Mouse (Mus musculus): ENCODE results near the gene Fnip2. TPM values are rescaled to one million over a fixed set of nuclear protein-coding genes. Genes with fewer than 3 reads are reported as not detected.

Gene Fnip2
- polyA plus RNA-seq, 1 experiment from 2014 or later = 6.5 TPM

DNA sequence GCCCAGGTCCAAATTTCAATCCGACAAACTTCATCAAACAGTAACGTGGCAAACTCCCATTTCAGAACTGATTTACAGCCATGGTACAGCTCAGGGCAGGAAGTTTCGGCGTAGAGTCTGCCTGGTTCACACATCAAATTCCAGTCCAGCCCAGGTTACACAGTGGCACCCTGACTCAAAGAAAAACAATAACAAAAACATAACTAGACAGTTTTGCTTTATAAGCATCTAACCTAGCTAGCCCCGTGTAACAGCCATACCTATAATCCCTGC, 7.9 kb downstream of the Fnip2 start:
- no peak overlapping the region for H3K27ac ChIP-seq
- H3K9me3 ChIP-seq = no peaks in the 10 kb centered on the region
- peaks cover 9% of the 10 kb centered on the region; the same call in 1 of the 2 replicates for H3K36me3 ChIP-seq (replicated peaks)
- H3K4me1 ChIP-seq = peaks cover 7% of the 10 kb centered on the region
- WGBS = 86% methylated on average over 5 of the region's 5 CpGs
- no peaks in the 10 kb centered on the region for H3K27me3 ChIP-seq (ENCODE audit: poor library complexity, severe bottlenecking)
- DNase-seq (ENCODE audit: extremely low spot score, low spot score) = no peak
- no peak overlapping the region for H3K4me3 ChIP-seq

DNA sequence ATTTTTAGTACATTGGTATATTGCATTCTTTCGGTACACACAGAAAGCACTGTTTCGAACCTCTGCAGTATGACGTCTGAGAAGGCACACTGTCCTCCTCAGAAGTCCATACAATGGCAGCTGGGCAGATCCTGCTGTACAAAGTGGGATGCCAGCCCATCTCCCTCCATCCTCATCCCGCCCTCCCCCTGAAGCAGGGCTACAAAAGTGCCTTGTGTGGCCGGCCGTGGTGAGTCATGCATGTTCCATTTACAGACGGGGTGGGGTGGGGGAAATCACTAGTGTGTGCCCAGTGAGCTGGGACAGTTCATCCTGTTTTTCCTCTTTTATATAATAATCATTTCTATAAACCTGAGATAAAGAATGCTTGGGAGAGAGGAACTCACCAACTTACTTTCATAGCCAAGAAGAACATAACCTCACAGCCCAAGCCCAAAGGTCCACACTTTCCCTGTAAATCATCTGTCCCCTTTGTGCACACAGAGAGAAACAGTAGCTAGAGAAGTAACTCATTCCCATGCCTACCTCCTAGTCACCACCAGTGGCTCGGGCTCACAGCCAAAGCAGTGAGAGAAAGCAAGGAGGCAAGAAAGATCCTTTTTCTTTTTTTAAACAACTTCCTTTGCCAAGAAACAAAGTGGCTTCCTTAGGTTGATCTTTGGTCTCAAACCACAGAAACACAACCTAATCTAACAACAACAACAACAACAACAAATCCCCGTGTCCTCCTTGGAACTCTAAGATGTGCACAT, 8.4 kb downstream of the Fnip2 start:
- peaks cover 7% of the 10 kb centered on the region for H3K4me1 ChIP-seq
- H3K9me3 ChIP-seq = no peaks in the 10 kb centered on the region
- no peaks in the 10 kb centered on the region for H3K27me3 ChIP-seq (ENCODE audit: poor library complexity, severe bottlenecking)
- no peak overlapping the region for H3K27ac ChIP-seq
- H3K36me3 ChIP-seq (replicated peaks) = peaks cover 11% of the 10 kb centered on the region; the same call in 1 of the 2 replicates
- 91% methylated on average over 9 of the region's 9 CpGs for WGBS
- no peak for DNase-seq (ENCODE audit: extremely low spot score, low spot score)
- H3K4me3 ChIP-seq = no peak overlapping the region

DNA sequence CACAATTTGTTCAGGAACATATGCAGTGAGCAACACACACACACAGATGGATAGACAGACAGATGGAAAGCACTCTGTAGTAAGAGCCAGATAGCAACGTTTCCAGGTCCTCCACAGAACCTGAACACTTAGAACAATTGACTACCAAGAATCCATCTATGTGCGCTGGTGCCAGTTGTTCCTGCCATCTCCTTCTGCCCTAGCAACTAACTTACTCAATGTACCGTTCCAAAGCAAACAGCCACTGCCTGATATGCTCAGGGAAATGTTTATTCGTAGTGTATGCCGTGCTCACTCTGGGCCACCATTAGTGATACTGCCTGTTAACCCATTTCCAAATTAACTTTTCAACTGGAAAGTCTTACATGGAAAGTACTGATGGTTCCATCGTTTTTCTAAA, 12.5 kb downstream of the Fnip2 start:
- Histone ChIP-seq H3K9me3 (no peaks in the 10 kb centered on the region), H3K4me1 (no peaks in the 10 kb centered on the region), H3K27me3 (ENCODE audit: poor library complexity, severe bottlenecking) (no peaks in the 10 kb centered on the region), H3K4me3 (no peak overlapping the region), H3K36me3 (replicated peaks) (peaks cover 17% of the 10 kb centered on the region; the same call in 1 of the 2 replicates), H3K27ac (no peak overlapping the region)
- 93% methylated on average over 6 of the region's 6 CpGs for whole genome bisulfite sequencing
- DNase-seq (ENCODE audit: extremely low spot score, low spot score) = no peak

DNA sequence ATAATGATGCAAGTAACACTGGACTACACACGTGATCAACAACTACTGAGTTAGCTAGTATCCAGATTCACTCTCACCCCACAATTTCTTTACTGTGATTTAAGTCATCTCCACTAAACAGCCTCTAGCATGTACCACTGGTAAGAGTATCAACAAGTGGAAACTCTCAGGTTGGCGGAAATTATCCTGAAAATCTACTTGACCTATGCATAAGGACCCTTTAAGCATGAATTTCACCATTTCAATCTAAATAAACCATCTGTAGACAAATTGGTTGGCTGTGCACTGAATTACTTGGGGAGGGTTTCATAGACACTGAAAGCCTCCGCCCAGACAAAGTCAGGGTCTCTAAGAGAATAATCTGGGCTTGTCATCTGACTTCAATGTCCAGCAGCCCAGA, 13.8 kb downstream of the Fnip2 start:
- H3K27me3 ChIP-seq (ENCODE audit: poor library complexity, severe bottlenecking) = no peaks in the 10 kb centered on the region
- 91% methylated on average over 3 of the region's 3 CpGs for WGBS
- peaks cover 4% of the 10 kb centered on the region; the same call in 1 of the 2 replicates for H3K4me1 ChIP-seq
- no peak for DNase-seq (ENCODE audit: extremely low spot score, low spot score)
- H3K27ac ChIP-seq = no peak overlapping the region
- no peaks in the 10 kb centered on the region for H3K9me3 ChIP-seq
- no peak overlapping the region for H3K4me3 ChIP-seq
- peaks cover 15% of the 10 kb centered on the region; the same call in 1 of the 2 replicates for H3K36me3 ChIP-seq (replicated peaks)

DNA sequence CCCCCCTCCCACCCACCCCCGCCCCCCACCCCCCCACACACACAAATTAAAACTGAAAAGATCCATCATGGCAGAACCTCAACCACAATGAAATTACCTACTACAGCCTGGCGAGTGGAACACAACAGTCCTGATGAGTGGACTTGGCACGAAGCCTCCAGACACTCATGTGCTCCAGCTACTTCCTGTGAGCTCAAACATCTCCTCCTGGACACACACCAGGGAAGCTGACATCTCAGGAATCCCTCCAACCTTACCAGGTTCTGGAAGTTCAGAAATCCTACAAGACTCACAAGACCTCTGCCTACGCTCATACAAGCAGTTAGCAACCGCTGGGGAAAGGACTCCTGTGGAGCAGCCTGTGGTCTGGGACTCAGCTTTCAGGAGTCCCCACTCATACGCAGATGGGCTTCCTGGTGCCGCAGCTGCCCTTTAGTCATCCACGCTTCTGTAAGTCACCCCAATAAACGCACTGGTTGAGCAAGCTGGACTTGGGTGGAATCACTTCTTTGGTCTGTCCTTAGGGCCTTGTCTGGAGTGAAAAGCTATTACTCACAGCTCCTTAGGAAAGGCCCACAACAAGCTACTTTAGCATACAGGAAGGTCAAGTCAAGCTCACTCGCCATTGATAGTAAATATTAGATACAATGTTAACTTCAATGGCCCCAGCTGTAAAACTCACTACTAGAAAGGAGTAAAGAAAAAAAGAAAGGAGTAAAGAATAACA, 15.6 kb downstream of the Fnip2 start:
- 0 out of 2 replicates have a peak, but pooled peaks cover 13% of the 10 kb centered on the region for H3K36me3 ChIP-seq (replicated peaks)
- H3K9me3 ChIP-seq = no peaks in the 10 kb centered on the region
- H3K4me1 ChIP-seq = peaks cover 5% of the 10 kb centered on the region; the same call in 1 of the 2 replicates
- 82% methylated on average over 10 of the region's 10 CpGs for WGBS
- no peaks in the 10 kb centered on the region for H3K27me3 ChIP-seq (ENCODE audit: poor library complexity, severe bottlenecking)
- no peak overlapping the region for H3K27ac ChIP-seq
- no peak for DNase-seq (ENCODE audit: extremely low spot score, low spot score)
- H3K4me3 ChIP-seq = no peak overlapping the region

DNA sequence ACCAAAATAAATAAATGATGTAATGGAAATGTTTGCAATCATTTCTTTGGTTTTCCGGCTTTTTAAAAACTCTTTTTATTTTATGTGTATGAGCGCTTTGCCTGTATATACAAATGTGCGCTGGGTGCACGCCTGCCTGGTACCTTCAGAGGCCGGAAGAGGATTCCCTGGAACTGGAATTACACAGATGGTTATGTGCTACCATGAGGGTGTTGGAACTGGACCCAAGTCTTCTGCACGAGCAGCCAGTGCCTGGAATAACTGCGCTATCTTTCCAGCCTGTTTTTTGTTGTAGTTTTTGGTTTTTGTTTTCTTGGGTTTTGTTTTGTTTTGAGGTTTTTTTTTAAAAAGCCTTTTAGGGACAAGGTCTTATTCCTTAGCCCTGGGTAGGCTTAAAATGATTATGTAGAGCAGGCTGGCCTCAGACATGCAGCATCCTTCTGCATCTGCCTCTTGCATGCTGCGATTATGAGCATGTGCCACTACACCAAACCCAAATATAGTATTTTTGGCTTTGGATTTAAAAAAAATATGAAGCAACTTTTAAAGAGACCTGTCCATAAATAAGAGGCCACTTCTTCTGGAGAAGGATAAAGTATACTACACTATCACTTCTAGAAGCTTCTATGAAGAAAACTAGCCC, 17.7 kb downstream of the Fnip2 start:
- Histone ChIP-seq H3K9me3 (no peaks in the 10 kb centered on the region), H3K27me3 (ENCODE audit: poor library complexity, severe bottlenecking) (no peaks in the 10 kb centered on the region), H3K36me3 (replicated peaks) (0 out of 2 replicates have a peak, but pooled peaks cover 15% of the 10 kb centered on the region), H3K4me3 (no peak overlapping the region), H3K27ac (no peak overlapping the region), H3K4me1 (peaks cover 5% of the 10 kb centered on the region; the same call in 1 of the 2 replicates)
- no peak for DNase-seq (ENCODE audit: extremely low spot score, low spot score)
- 93% methylated on average over 8 of the region's 8 CpGs for WGBS

DNA sequence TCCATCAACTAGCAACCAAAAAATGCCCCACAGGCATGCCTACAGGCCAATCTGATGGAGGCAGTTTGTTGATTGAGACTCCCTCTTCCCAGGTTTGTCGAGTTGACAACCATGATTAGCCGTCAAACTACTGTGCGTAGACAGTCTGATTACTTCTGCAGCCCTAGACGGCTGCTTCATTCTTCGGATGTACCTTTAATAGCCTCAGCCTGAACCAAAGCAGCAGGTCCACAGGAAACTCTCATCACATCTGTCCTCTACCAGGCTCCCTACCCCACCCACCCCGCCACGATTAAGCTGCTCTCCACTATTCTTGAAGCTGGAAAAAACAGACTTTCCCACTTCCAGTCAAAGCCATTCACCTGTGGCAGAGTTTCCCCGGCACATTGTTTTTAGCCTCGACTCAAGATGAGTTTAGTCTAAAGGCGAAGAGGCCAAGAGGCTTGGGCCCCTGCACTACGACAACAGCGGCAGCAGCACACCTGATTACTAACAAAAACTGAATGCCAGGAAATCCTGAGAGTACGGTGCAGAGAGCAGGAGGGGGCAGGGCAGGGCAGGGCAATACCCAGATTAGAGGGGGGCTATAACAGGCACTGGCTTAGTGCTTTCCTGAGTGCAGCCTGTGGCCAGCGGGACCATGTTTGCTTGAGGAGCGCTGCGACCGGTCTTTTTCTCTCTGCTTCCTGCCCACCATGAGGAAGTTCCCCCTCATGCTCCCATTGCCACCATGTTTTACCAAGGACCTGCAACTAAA, 18.7 kb downstream of the Fnip2 start:
- Histone ChIP-seq H3K27ac (no peak overlapping the region), H3K4me1 (peaks cover 5% of the 10 kb centered on the region; the same call in 1 of the 2 replicates), H3K36me3 (replicated peaks) (peaks cover 10% of the 10 kb centered on the region; the same call in 1 of the 2 replicates), H3K4me3 (no peak overlapping the region), H3K9me3 (no peaks in the 10 kb centered on the region), H3K27me3 (ENCODE audit: poor library complexity, severe bottlenecking) (no peaks in the 10 kb centered on the region)
- WGBS = 85% methylated on average over 17 of the region's 17 CpGs
- no peak for DNase-seq (ENCODE audit: extremely low spot score, low spot score)

DNA sequence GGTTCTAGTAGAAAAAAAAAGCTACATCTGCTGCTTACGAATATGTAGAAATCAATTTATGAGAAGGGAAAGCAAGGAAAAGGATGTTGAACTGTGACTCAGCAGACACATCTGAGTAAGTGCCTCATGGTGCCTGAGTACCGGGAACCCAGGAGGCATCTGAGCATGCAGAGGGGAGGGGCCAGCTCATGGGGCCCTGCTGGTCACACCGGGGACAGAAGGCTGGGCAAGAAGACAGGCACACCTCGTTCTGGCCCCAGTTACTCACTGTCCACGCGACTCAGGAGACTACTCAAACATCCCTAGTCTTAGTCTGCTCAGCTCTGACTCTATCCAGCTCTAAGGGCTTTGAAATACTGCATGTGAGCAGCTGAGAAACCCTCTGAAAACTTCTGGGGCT, 25.0 kb downstream of the Fnip2 start:
- Histone ChIP-seq H3K4me3 (no peak overlapping the region), H3K4me1 (peaks cover 5% of the 10 kb centered on the region; the same call in 1 of the 2 replicates), H3K27ac (no peak overlapping the region), H3K9me3 (no peaks in the 10 kb centered on the region), H3K27me3 (ENCODE audit: poor library complexity, severe bottlenecking) (no peaks in the 10 kb centered on the region), H3K36me3 (replicated peaks) (peaks cover 10% of the 10 kb centered on the region)
- no peak for DNase-seq (ENCODE audit: extremely low spot score, low spot score)
- 47% methylated on average over 6 of the region's 6 CpGs for WGBS

DNA sequence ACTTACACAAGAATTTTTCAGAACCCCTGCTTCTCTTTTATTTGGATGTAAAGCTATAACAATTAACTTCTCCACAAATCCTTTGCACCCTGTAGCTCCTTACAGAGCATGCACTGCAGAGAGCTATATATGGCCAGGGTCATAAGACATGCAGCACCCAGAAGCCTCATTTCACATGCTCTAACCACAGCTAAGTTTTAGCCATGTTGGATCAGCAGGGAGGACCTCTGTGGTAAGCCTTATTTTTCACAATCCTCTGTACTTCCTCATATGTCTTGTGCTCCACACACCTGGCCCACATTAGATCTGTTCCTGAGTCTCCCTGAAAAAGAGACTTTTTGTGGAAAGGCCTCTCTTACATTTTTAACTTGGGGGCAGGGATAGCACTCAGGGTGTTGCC, 27.9 kb downstream of the Fnip2 start:
- Histone ChIP-seq H3K4me1 (peaks cover 5% of the 10 kb centered on the region; the same call in 1 of the 2 replicates), H3K4me3 (no peak overlapping the region), H3K36me3 (replicated peaks) (peaks cover 4% of the 10 kb centered on the region), H3K27me3 (ENCODE audit: poor library complexity, severe bottlenecking) (no peaks in the 10 kb centered on the region), H3K27ac (no peak overlapping the region), H3K9me3 (no peaks in the 10 kb centered on the region)
- no peak for DNase-seq (ENCODE audit: extremely low spot score, low spot score)

DNA sequence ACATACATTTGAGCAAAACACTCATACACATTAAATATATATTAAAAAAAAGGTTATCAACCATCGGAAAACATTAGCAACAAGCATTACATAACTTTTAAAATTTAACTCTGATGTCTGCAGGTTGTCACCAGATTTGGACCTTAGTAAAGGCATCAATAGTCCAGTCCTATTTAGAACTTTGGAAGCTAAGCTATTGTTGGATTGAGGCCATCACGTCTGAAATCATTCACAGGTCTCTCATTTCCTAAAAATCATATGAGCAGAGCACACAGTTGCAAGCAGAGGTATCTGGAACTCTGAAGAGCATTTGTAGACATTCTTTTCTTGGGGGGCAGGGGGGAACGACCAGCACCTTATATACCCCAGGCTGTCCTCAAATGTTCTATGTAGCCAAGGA, 28.5 kb downstream of the Fnip2 start:
- H3K4me1 ChIP-seq = peaks cover 5% of the 10 kb centered on the region; the same call in 1 of the 2 replicates
- no peak for DNase-seq (ENCODE audit: extremely low spot score, low spot score)
- H3K27ac ChIP-seq = no peak overlapping the region
- no peak overlapping the region for H3K4me3 ChIP-seq
- 92% methylated on average over 3 of the region's 3 CpGs for WGBS
- peaks cover 4% of the 10 kb centered on the region for H3K36me3 ChIP-seq (replicated peaks)
- H3K27me3 ChIP-seq (ENCODE audit: poor library complexity, severe bottlenecking) = no peaks in the 10 kb centered on the region
- H3K9me3 ChIP-seq = no peaks in the 10 kb centered on the region

DNA sequence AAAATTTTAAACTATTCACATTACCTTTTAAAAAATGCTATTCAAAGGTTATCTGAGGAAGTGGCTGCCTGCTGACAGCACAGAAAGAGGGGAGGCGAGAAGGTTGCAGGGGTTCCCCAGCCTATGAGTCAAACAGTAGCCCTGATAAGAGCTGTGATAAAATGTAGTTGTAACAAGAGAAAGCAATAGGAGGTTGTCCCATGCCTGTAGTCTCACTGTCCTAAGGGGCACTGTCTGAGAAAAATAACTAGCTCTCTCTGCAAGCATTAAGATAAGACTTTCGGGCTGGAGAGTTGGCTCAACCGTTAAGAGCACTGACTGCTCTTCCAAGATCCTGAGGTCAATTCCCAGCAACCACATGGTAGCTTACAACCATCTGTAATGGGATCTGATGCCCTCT, 29.3 kb downstream of the Fnip2 start:
- Histone ChIP-seq H3K9me3 (no peaks in the 10 kb centered on the region), H3K4me3 (no peak overlapping the region), H3K27ac (no peak overlapping the region), H3K27me3 (ENCODE audit: poor library complexity, severe bottlenecking) (no peaks in the 10 kb centered on the region), H3K36me3 (replicated peaks) (no peaks in the 10 kb centered on the region), H3K4me1 (peaks cover 5% of the 10 kb centered on the region; the same call in 1 of the 2 replicates)
- DNase-seq (ENCODE audit: extremely low spot score, low spot score) = no peak
- 90% methylated on average over 3 of the region's 3 CpGs for WGBS

DNA sequence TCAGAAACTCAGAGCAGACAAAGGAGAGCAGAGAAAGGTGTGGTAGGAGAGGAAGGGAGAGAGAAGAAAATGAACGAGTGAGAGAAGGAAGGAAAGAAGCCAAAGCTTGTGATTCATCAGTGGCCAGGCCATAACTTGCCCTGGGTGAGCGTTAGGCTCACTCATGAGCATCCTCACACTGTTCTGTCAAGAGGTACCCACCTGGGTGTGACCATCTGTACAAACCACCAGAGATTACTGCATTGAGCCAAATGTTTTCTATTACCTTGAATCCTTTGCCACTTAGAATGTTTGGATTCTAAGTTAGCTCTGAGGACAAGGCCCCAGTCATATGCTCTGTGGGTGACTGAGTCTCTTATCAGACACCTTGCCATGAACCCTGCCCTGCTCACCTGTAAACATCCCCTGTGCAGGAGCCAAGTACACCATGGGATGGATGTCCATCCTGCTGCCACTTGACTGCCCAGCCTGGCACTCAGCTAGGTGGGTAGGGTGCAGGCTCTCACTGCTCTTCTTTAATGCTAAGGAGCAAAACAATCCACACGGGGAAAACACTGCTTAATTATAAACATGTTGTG, 29.9 kb downstream of the Fnip2 start:
- no peaks in the 10 kb centered on the region for H3K9me3 ChIP-seq
- H3K4me3 ChIP-seq = no peak overlapping the region
- 90% methylated on average over 3 of the region's 3 CpGs for WGBS
- H3K27ac ChIP-seq = no peak overlapping the region
- no peak for DNase-seq (ENCODE audit: extremely low spot score, low spot score)
- H3K36me3 ChIP-seq (replicated peaks) = no peaks in the 10 kb centered on the region
- H3K27me3 ChIP-seq (ENCODE audit: poor library complexity, severe bottlenecking) = no peaks in the 10 kb centered on the region
- peaks cover 3% of the 10 kb centered on the region; the same call in 1 of the 2 replicates for H3K4me1 ChIP-seq
